Mouse (Mus musculus) cortical plate, adult 2 months (tissue): ENCODE results near the gene Timp3. TPM values are rescaled to one million over a fixed set of nuclear protein-coding genes. Genes with fewer than 3 reads are reported as not detected.

Experiments used
- H3K27ac ChIP-seq: fragments of 200-500 bp; 2 replicates; pipeline ENCODE4 v1.5.1; 2012; ENCODE audit warnings: low read length, control low read depth, inconsistent platforms; ENCODE audit not compliant: insufficient read depth
- H3K4me1 ChIP-seq: fragments of 200-500 bp; 2 replicates; pipeline ENCODE4 v1.6.1; 2011; ENCODE audit warnings: low read length; ENCODE audit not compliant: control insufficient read depth, insufficient read depth
- H3K4me3 ChIP-seq: fragments of 200-500 bp; 2 replicates; pipeline ENCODE4 v1.5.1; 2011; ENCODE audit warnings: mild to moderate bottlenecking, low read length, control low read depth; ENCODE audit not compliant: insufficient read depth
- CTCF ChIP-seq: fragments of 200-500 bp; IDR thresholded peaks from 2 replicates; pipeline ENCODE4 v1.5.1; 2011; ENCODE audit warnings: mild to moderate bottlenecking, control low read depth, low read length; ENCODE audit not compliant: insufficient read depth; ENCODE audit errors: extremely low read depth
- POLR2A ChIP-seq: fragments of 200-500 bp; IDR thresholded peaks from 2 replicates; pipeline ENCODE4 v1.6.1; 2011; ENCODE audit warnings: mild to moderate bottlenecking, low read length, control low read depth; ENCODE audit not compliant: insufficient read depth; ENCODE audit errors: extremely low read depth
- polyA plus RNA-seq: library from polyadenylated mRNA; depleted of rRNA; stranded (reverse); fragments of >200 nt; gene quantifications from 2 replicates; pipeline ENCODE4 v1.2.3, GENCODE M21; 2012; rRNA removed

Gene Timp3
- polyA plus RNA-seq = 47.7 and 55.0 TPM in 2 replicates

GRCm38 (mm10) chr10:86300293-86301116 is at the start of gene Timp3:
Gene Timp3 (plus strand): TSS chr10:86300372.
- H3K4me3 ChIP-seq = peak within 1 kb of the TSS; percentile 72
- TF ChIP-seq CTCF (no peak), POLR2A (peak; percentile 87)
- peak within 1 kb of the TSS; percentile 23 for H3K27ac ChIP-seq
- H3K4me1 ChIP-seq = peaks cover 1% of the 10 kb centered on the region; the same call in 1 of the 2 replicates

- no peak overlapping the region for H3K27ac ChIP-seq
- no peak overlapping the region for H3K4me3 ChIP-seq
- TF ChIP-seq POLR2A (no peak), CTCF (no peak)
- H3K4me1 ChIP-seq = no peaks in the 10 kb centered on the region; the same call in 1 of the 2 replicates
These were observed 44.0 kb upstream of the Timp3 start for GRCm38 (mm10) chr10:86256221-86256620.

- no peak overlapping the region for H3K27ac ChIP-seq
- no peaks in the 10 kb centered on the region; the same call in 1 of the 2 replicates for H3K4me1 ChIP-seq
- no peak overlapping the region for H3K4me3 ChIP-seq
- TF ChIP-seq POLR2A = no peak
- TF ChIP-seq CTCF = no peak
These were observed 43.1 kb upstream of the Timp3 start for GRCm38 (mm10) chr10:86257045-86257444.

- TF ChIP-seq POLR2A (no peak), CTCF (no peak)
- H3K4me1 ChIP-seq = no peaks in the 10 kb centered on the region; the same call in 1 of the 2 replicates
- H3K4me3 ChIP-seq = no peak overlapping the region
- H3K27ac ChIP-seq = no peak overlapping the region
These were observed 42.1 kb upstream of the Timp3 start for GRCm38 (mm10) chr10:86258046-86258445.

GRCm38 (mm10) chr10:86258992-86259391 is 41.2 kb upstream of the Timp3 start:
- no peak for TF ChIP-seq POLR2A
- Histone ChIP-seq H3K4me3 (no peak overlapping the region), H3K4me1 (no peaks in the 10 kb centered on the region; the same call in 1 of the 2 replicates), H3K27ac (no peak overlapping the region)

GRCm38 (mm10) chr10:86261725-86262124 is 38.4 kb upstream of the Timp3 start:
- no peak for TF ChIP-seq CTCF
- no peak for TF ChIP-seq POLR2A
- H3K4me3 ChIP-seq = no peak overlapping the region
- no peaks in the 10 kb centered on the region for H3K4me1 ChIP-seq
- H3K27ac ChIP-seq = no peak overlapping the region

- H3K4me3 ChIP-seq = no peak overlapping the region
- no peak overlapping the region for H3K27ac ChIP-seq
- TF ChIP-seq POLR2A (no peak), CTCF (no peak)
- no peaks in the 10 kb centered on the region for H3K4me1 ChIP-seq
These were observed 35.6 kb upstream of the Timp3 start for GRCm38 (mm10) chr10:86264618-86265017.

GRCm38 (mm10) chr10:86270254-86270653 is 29.9 kb upstream of the Timp3 start:
- H3K4me3 ChIP-seq = no peak overlapping the region
- TF ChIP-seq POLR2A (no peak), CTCF (no peak)
- H3K27ac ChIP-seq = no peak overlapping the region
- no peaks in the 10 kb centered on the region for H3K4me1 ChIP-seq

GRCm38 (mm10) chr10:86272826-86273225 is 27.3 kb upstream of the Timp3 start:
- Histone ChIP-seq H3K4me3 (no peak overlapping the region), H3K27ac (no peak overlapping the region), H3K4me1 (no peaks in the 10 kb centered on the region)
- TF ChIP-seq CTCF = no peak
- TF ChIP-seq POLR2A = no peak

GRCm38 (mm10) chr10:86273410-86274191 is 26.6 kb upstream of the Timp3 start:
- Histone ChIP-seq H3K4me3 (no peak overlapping the region), H3K4me1 (no peaks in the 10 kb centered on the region), H3K27ac (no peak overlapping the region)
- TF ChIP-seq POLR2A = no peak
- no peak for TF ChIP-seq CTCF
